Mouse (Mus musculus): ENCODE data around the gene Rab11fip4. TPM values are rescaled to one million over a fixed set of nuclear protein-coding genes. Genes with fewer than 3 reads are reported as not detected.

Gene Rab11fip4
- polyA plus RNA-seq, 1 experiment = 0.25 TPM

DNA sequence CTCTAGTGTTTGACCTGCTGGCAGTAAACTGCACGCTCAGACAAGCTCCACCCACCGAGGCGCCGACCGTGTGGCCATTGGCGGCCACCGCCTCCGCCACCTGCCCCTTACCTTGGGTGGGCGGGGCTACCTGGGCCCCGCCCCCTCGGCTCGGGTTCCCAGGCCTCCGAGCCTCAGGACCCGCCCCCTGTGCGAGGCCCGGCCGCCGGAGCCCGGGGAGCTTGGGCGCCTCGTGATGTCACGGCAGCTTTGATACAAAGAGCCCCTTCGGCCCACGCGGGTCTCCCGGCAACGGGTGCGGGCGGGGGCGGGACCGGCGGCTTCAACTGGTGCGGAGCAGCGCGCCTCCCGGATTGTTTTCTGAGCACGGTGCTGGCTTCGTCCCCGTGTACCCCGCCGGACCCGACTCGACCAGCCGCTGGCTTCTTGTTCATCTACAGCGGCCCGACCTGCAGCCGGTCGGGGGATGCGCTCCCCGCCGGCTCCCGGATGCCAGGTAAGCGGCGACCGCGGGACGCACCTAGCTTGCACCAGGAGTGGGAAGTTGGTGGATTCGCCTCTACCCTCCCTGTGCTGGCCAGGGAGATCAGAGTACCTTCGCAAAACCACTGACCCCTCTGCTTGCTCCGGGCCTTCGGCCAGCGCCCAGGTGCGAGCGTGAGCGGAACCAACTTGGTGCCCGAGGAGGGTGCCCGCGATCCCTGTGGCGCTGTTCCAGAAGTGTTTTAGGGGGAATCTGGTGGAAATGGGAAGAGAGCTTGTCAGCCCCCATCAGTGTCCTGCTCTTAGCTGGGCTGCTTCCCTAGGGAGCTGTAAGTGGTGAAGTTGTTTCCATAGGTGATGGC, 69.6 kb downstream of the Rab11fip4 start:
- TF ChIP-seq CTCF (IDR thresholded peaks at IDR 0.05; ENCODE audit: borderline replicate concordance, insufficient read depth, low read length) (no peak), POLR2A (IDR thresholded peaks at IDR 0.05; ENCODE audit: low read depth, low read length) (no peak)
- no peaks in the 10 kb centered on the region for H3K4me1 ChIP-seq (ENCODE audit: control insufficient read depth, insufficient read depth, low read length)
- no peak overlapping the region for H3K27ac ChIP-seq (ENCODE audit: insufficient read depth, low read length)
- peak overlapping the region; percentile 25; the same call in 1 of the 2 replicates for H3K4me3 ChIP-seq (ENCODE audit: insufficient read depth, low read length)

DNA sequence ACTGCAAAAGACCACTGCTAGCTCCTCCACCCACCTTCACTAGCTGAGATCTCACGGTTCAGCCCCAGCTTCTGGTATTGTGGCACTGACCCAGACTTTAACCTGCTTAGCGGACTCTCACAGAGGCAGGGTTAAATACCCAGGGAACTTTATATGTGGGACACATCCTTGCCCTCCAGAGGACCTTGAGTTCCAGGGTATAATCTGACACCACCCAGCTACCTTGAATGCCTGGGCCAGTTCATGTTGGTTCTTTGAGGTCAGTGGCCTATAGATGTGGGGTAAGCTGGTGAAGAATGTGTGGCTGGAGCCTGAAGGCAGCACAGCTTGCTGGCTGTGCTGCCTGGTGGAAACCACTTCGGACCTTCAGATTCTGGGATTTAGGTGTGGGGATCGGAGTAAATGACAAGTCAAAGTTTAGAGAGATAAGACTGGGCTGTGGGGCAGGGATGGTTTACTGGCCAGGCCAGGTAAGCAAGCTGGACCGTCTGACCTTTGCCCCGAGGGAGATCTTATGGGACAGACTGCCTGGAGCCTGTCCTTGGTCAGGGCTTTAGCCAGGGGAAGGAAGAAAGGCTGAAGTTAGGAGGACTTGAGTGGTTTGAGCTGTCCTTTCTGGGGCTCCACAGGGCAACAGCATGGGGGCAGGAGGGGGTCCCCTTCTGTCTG, 71.0 kb downstream of the Rab11fip4 start:
- no peak for TF ChIP-seq CTCF (IDR thresholded peaks at IDR 0.05; ENCODE audit: borderline replicate concordance, insufficient read depth, low read length)
- no peak for TF ChIP-seq POLR2A (IDR thresholded peaks at IDR 0.05; ENCODE audit: low read depth, low read length)
- Histone ChIP-seq H3K27ac (ENCODE audit: insufficient read depth, low read length) (no peak overlapping the region), H3K4me3 (ENCODE audit: insufficient read depth, low read length) (no peak overlapping the region), H3K4me1 (ENCODE audit: control insufficient read depth, insufficient read depth, low read length) (no peaks in the 10 kb centered on the region)

DNA sequence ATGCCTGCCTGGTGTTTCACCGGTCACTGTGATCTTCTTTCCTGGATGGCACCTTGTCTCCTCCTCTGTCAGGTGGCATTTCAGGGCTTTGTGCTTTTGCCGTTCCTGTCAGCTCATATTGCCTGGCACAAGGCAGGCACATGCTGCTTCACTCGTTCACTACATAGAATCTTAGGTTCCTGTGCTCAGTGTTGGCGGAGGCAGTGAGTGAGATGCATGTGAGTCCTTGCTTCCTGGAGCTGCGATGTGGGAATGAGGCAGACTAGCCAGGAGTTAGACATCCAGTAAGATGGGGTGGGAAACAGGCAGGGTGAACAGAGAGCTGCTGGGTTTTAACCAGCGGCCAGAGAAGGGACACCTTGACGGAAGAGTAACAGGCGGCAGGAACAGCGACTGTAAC, 72.1 kb downstream of the Rab11fip4 start:
- no peak overlapping the region for H3K4me3 ChIP-seq (ENCODE audit: insufficient read depth, low read length)
- no peak overlapping the region for H3K27ac ChIP-seq (ENCODE audit: insufficient read depth, low read length)
- TF ChIP-seq CTCF (IDR thresholded peaks at IDR 0.05; ENCODE audit: borderline replicate concordance, insufficient read depth, low read length) = no peak
- TF ChIP-seq POLR2A (IDR thresholded peaks at IDR 0.05; ENCODE audit: low read depth, low read length) = no peak
- H3K4me1 ChIP-seq (ENCODE audit: control insufficient read depth, insufficient read depth, low read length) = no peaks in the 10 kb centered on the region

DNA sequence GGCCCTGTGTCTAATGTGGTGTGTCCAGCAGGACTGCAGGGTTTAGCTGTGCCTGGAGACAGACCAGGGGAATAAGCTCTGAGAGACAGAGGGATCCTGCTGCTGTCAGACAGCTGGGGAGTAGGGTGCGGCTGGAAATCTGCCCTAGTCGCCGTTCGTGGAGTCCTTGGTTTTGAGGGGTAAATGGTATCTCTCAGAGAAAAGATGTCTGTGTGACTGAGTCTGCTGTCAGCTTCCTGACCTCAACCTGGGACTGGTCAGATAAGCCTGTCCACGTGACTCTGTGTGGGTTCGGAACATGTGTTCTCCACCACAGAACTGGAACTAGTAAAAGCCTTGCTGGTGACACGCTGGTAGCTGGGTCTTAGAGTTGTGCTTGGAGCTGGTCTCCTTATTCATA, 72.6 kb downstream of the Rab11fip4 start:
- Histone ChIP-seq H3K4me3 (ENCODE audit: insufficient read depth, low read length) (no peak overlapping the region), H3K4me1 (ENCODE audit: control insufficient read depth, insufficient read depth, low read length) (no peaks in the 10 kb centered on the region), H3K27ac (ENCODE audit: insufficient read depth, low read length) (no peak overlapping the region)
- TF ChIP-seq POLR2A (IDR thresholded peaks at IDR 0.05; ENCODE audit: low read depth, low read length) (no peak), CTCF (IDR thresholded peaks at IDR 0.05; ENCODE audit: borderline replicate concordance, insufficient read depth, low read length) (no peak)

DNA sequence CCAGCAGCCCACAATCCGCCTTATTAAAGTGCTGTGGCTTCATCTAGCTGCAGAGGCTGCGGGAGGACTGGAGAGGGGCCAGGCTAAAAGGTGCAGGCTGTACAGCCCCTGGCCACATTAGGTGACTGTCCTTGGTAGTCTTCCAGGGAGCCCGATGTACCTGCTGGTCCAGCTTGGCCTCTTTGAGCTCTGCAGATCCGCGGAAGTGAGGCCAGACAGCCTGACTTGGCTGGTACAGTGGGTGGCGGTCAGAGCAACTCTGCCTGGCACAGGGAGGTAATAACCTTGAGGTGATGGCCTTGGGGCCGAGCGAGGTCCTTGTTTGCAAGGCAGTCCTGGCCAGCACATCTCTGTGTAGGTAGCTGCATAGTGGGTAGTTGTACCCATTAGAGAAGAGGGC, 75.5 kb downstream of the Rab11fip4 start:
- TF ChIP-seq POLR2A (IDR thresholded peaks at IDR 0.05; ENCODE audit: low read depth, low read length) = no peak
- no peak for TF ChIP-seq CTCF (IDR thresholded peaks at IDR 0.05; ENCODE audit: borderline replicate concordance, insufficient read depth, low read length)

DNA sequence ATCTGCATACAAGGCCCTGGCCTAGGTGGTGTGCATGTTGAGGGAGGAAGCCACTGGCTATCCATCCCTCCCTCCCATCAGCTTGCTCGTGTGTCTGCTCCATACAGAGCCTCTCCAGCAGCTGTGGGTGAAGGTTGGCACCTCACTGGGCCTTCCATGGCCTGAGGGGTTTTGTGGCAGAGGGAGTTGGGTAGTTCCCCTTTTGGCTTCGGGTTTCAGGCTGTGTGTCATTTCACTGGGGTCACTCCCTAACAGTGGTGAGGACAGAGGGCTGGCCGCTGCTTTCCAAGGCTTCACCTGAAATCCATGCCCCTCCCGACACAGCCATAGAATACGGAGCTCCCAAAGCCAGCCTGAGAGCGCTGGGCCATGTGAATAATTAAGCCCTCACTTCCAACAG, 78.2 kb downstream of the Rab11fip4 start:
- Histone ChIP-seq H3K27ac (ENCODE audit: insufficient read depth, low read length) (no peak overlapping the region), H3K4me1 (ENCODE audit: control insufficient read depth, insufficient read depth, low read length) (peaks cover 4% of the 10 kb centered on the region; the same call in 1 of the 2 replicates), H3K4me3 (ENCODE audit: insufficient read depth, low read length) (no peak overlapping the region)
- TF ChIP-seq POLR2A (IDR thresholded peaks at IDR 0.05; ENCODE audit: low read depth, low read length) = no peak
- no peak for TF ChIP-seq CTCF (IDR thresholded peaks at IDR 0.05; ENCODE audit: borderline replicate concordance, insufficient read depth, low read length)

More for the DNA sequence above, 75.5 kb downstream of the Rab11fip4 start:
- H3K4me3 ChIP-seq (ENCODE audit: insufficient read depth, low read length) = no peak overlapping the region
- no peak overlapping the region for H3K27ac ChIP-seq (ENCODE audit: insufficient read depth, low read length)
- H3K4me1 ChIP-seq (ENCODE audit: control insufficient read depth, insufficient read depth, low read length) = peaks cover 4% of the 10 kb centered on the region; the same call in 1 of the 2 replicates

DNA sequence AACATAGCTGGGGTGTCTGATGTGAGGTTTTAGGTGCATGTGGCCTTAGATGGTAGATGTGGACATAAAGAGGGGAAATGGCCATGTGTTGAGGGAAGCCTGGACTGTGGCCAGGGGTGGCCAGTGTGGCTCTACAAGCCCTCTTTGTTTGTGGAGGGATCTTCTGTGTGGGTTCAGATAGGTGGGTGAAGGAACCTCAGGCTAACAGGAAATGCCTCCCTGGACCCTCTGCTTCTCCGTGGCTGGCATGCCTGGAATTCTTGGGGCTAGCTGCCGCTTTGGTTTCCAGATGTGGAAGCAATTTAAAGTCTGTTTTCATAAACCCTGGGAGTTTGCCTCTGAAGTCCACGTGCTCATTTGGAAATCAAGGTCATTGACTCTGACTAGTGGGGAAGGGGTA, 78.9 kb downstream of the Rab11fip4 start:
- no peak for TF ChIP-seq CTCF (IDR thresholded peaks at IDR 0.05; ENCODE audit: borderline replicate concordance, insufficient read depth, low read length)
- TF ChIP-seq POLR2A (IDR thresholded peaks at IDR 0.05; ENCODE audit: low read depth, low read length) = no peak
- Histone ChIP-seq H3K4me1 (ENCODE audit: control insufficient read depth, insufficient read depth, low read length) (peaks cover 4% of the 10 kb centered on the region; the same call in 1 of the 2 replicates), H3K27ac (ENCODE audit: insufficient read depth, low read length) (no peak overlapping the region), H3K4me3 (ENCODE audit: insufficient read depth, low read length) (no peak overlapping the region)

DNA sequence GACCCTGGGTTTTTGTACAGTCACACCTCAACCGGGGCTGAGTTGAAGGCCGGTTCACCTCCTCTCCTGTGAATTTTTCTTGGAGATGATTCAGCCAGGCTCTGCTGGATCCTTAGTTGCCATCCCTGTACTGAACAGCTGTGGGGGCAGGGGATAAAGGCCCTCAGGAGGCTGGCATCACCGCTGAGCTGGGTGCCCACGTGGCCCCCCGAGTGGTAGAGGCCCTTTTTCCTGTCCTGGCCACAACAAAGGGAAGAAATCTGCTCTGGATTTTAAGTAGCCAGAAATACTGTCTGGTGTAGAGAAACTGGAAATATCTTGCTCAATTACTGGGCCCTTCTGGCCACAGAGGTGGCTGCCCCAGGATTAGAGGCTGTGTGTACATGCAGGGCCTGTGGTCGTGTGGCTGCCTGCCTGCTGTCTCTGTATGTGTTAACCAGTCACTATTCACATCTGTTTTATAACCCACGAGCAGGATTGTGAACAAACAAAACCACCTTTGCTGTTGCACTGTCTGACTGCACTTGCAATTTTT, 79.5 kb downstream of the Rab11fip4 start:
- TF ChIP-seq POLR2A (IDR thresholded peaks at IDR 0.05; ENCODE audit: low read depth, low read length) = no peak
- no peak for TF ChIP-seq CTCF (IDR thresholded peaks at IDR 0.05; ENCODE audit: borderline replicate concordance, insufficient read depth, low read length)
- H3K4me3 ChIP-seq (ENCODE audit: insufficient read depth, low read length) = no peak overlapping the region
- peaks cover 4% of the 10 kb centered on the region; the same call in 1 of the 2 replicates for H3K4me1 ChIP-seq (ENCODE audit: control insufficient read depth, insufficient read depth, low read length)
- H3K27ac ChIP-seq (ENCODE audit: insufficient read depth, low read length) = no peak overlapping the region

DNA sequence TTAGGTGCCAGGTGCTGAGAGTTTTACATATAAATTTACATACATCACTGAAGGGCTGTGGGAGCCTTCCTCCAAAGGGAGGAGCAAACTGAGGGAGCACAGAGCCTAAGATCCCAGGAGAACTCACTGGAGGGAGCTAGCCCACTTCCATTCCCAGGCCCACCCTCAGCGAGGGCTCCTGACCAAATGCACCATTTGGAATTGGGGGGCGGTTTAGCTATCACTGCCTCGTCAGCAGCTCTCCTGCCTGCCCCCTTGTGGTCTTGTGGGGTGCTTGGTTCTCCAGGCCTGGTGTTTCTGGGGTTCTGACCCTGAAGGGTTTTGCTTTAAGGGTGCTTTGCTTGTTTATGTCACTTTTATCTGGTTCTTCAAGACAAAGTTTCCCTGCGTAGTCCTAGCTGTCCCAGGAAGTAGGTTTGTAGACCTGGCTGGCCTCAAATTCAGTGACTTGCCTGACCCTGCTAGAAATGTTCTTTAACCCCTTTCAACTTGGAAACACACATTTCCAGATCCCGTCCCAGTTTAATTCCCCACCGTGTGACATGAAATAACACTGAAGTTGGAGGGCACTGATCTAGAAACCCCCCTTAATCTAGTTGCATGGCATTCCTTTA, 80.8 kb downstream of the Rab11fip4 start:
- Histone ChIP-seq H3K4me3 (ENCODE audit: insufficient read depth, low read length) (no peak overlapping the region), H3K4me1 (ENCODE audit: control insufficient read depth, insufficient read depth, low read length) (peaks cover 4% of the 10 kb centered on the region; the same call in 1 of the 2 replicates), H3K27ac (ENCODE audit: insufficient read depth, low read length) (no peak overlapping the region)
- TF ChIP-seq CTCF (IDR thresholded peaks at IDR 0.05; ENCODE audit: borderline replicate concordance, insufficient read depth, low read length) (peak; percentile 36; the same call in 1 of the 2 replicates), POLR2A (IDR thresholded peaks at IDR 0.05; ENCODE audit: low read depth, low read length) (no peak)

Data from embryonic fibroblast, embryonic 13.5 days (primary cell).